Mouse (Mus musculus) kidney, adult 2 months (tissue): ENCODE results near the gene Zfp385b.

Experiments
- CTCF ChIP-seq: fragments of 200-500 bp; conservative IDR thresholded peaks from 2 replicates; pipeline ENCODE4 v1.5.1; 2011; ENCODE audit warnings: low read depth, mild to moderate bottlenecking, control low read depth, low read length, moderate library complexity, mixed read lengths; ENCODE audit not compliant: insufficient read depth, insufficient read length
- POLR2A ChIP-seq: fragments of 200-500 bp; IDR thresholded peaks from one replicate; pipeline ENCODE4 v1.6.1; 2011; ENCODE audit warnings: low read depth, low read length, control low read depth

GRCm38 (mm10) chr2:77761967-77762366 lies 57.5 kb downstream of the Zfp385b start:
- TF ChIP-seq CTCF, result no peak
- TF ChIP-seq POLR2A, result no peak
